Mouse (Mus musculus): ENCODE measurements around the gene Tlk2.

Tlk2 gene

GRCm38 (mm10) chr11:105261601-105262351, 83.2 kb downstream of the Tlk2 start:
- no peak for DNase-seq (ENCODE audit: low read depth, low spot score)

GRCm38 (mm10) chr11:105264506-105264905, 85.9 kb downstream of the Tlk2 start:
- DNase-seq (ENCODE audit: low read depth, low spot score) = no peak

- DNase-seq (ENCODE audit: low read depth, low spot score) = no peak
These were observed 86.4 kb downstream of the Tlk2 start for GRCm38 (mm10) chr11:105264988-105265387.

- peak; percentile 69 for DNase-seq (ENCODE audit: low read depth, low spot score)
These were observed 91.5 kb downstream of the Tlk2 start for GRCm38 (mm10) chr11:105270155-105270554.

GRCm38 (mm10) chr11:105280456-105280855, 101.8 kb downstream of the Tlk2 start:
- no peak for DNase-seq (ENCODE audit: low read depth, low spot score)

GRCm38 (mm10) chr11:105281291-105281690, 102.7 kb downstream of the Tlk2 start:
- no peak for DNase-seq (ENCODE audit: low read depth, low spot score)

GRCm38 (mm10) chr11:105281763-105282459, 103.3 kb downstream of the Tlk2 start:
- no peak for DNase-seq (ENCODE audit: low read depth, low spot score)

- no peak for DNase-seq (ENCODE audit: low read depth, low spot score)
These were observed 103.9 kb downstream of the Tlk2 start for GRCm38 (mm10) chr11:105282460-105282859.

- DNase-seq (ENCODE audit: low read depth, low spot score) = no peak
These were observed 104.4 kb downstream of the Tlk2 start for GRCm38 (mm10) chr11:105283016-105283415.

- peak; percentile 88 for DNase-seq (ENCODE audit: low read depth, low spot score)
These were observed 107.1 kb downstream of the Tlk2 start for GRCm38 (mm10) chr11:105285720-105286119.

GRCm38 (mm10) chr11:105289403-105289802, 110.8 kb downstream of the Tlk2 start:
- DNase-seq (ENCODE audit: low read depth, low spot score) = no peak

GRCm38 (mm10) chr11:105291681-105292123, 113.1 kb downstream of the Tlk2 start:
- no peak for DNase-seq (ENCODE audit: low read depth, low spot score)

- peak; percentile 64 for DNase-seq (ENCODE audit: low read depth, low spot score)
These were observed 113.8 kb downstream of the Tlk2 start, which contains the start of gene Mrc2 for GRCm38 (mm10) chr11:105292124-105293071. Gene Mrc2 (plus strand): TSS chr11:105292643.

- peak; percentile 52 for DNase-seq (ENCODE audit: low read depth, low spot score)
These were observed 114.5 kb downstream of the Tlk2 start for GRCm38 (mm10) chr11:105293101-105293581.

- no peak for DNase-seq (ENCODE audit: low read depth, low spot score)
These were observed 115.4 kb downstream of the Tlk2 start for GRCm38 (mm10) chr11:105293901-105294494.

GRCm38 (mm10) chr11:105296084-105296483, 117.5 kb downstream of the Tlk2 start:
- DNase-seq (ENCODE audit: low read depth, low spot score) = no peak

- DNase-seq (ENCODE audit: low read depth, low spot score) = no peak
These were observed 131.6 kb downstream of the Tlk2 start for GRCm38 (mm10) chr11:105310197-105310596.

- DNase-seq (ENCODE audit: low read depth, low spot score) = no peak
These were observed 132.8 kb downstream of the Tlk2 start for GRCm38 (mm10) chr11:105311291-105311975.

- no peak for DNase-seq (ENCODE audit: low read depth, low spot score)
These were observed 133.8 kb downstream of the Tlk2 start for GRCm38 (mm10) chr11:105312311-105312942.

All from ZHBTc4 (cell line).